In genomic region chr2:76672966-76673392, GRCm38 (mm10) we compare ENCODE assay signal across 8 mouse cellular contexts. TPM values are rescaled to one million over a fixed set of nuclear protein-coding genes. Genes with fewer than 3 reads are reported as not detected.
DNase-seq lines count a peak whose midpoint lies in the region; ATAC-seq and TF ChIP-seq lines count a peak whose summit lies in the region.

Gene Fkbp7 (minus strand): TSS chr2:76673116.

- peak; percentile 93 for ATAC-seq in hindbrain, embryonic 11.5 days (ENCODE audit: low FRiP score)
- ATAC-seq in lung, postnatal 0 days, result peak; percentile 91

- 0% methylated on average over 17 of the region's 17 CpGs for WGBS in hindbrain, embryonic 11.5 days
- WGBS in lung, postnatal 0 days, result under 1% methylated on average over 17 of the region's 17 CpGs

- peak; percentile 97 for DNase-seq in NIH3T3 (ENCODE audit: low read depth)
- DNase-seq in cerebellum, adult 9-11 months, result peak; percentile 95
- DNase-seq in frontal cortex, adult 2 months (ENCODE audit: extremely low spot score in 1 of 2, low spot score in 1 of 2), result peak; percentile 76 to 90
- DNase-seq in hindbrain, embryonic 11.5 days (ENCODE audit: low spot score), result peak; percentile 98
- peak; percentile 84 to 88 for DNase-seq in layer of hippocampus, postnatal 10 days (ENCODE audit: low spot score in 2 of 2)
- DNase-seq in lung, postnatal 0 days (ENCODE audit: low spot score), result peak; percentile 93
- DNase-seq in ovary, postnatal 10 days (ENCODE audit: low spot score), result peak; percentile 84
- peak; percentile 88 for DNase-seq in thymus, postnatal 0 days (ENCODE audit: low spot score)

- H3K4me1 ChIP-seq in hindbrain, embryonic 11.5 days (replicated peaks; ENCODE audit: control insufficient read depth, insufficient read depth, low read length), result peaks cover 7% of the 10 kb centered on the region
- H3K4me1 ChIP-seq in lung, postnatal 0 days (ENCODE audit: insufficient read depth, low read depth, low read length), result peaks cover 13% of the 10 kb centered on the region

- H3K4me2 ChIP-seq in hindbrain, embryonic 11.5 days (replicated peaks; ENCODE audit: low read depth, low read length), result peak within 1 kb of the TSS; percentile 56
- peak within 1 kb of the TSS; percentile 74 for H3K4me2 ChIP-seq in lung, postnatal 0 days (replicated peaks; ENCODE audit: low read depth, low read length)

- no peaks in the 10 kb centered on the region for H3K36me3 ChIP-seq in hindbrain, embryonic 11.5 days (ENCODE audit: control insufficient read depth, insufficient read depth, low read length)
- no peaks in the 10 kb centered on the region for H3K36me3 ChIP-seq in lung, postnatal 0 days (ENCODE audit: insufficient read depth, low read length)

- H3K9ac ChIP-seq in hindbrain, embryonic 11.5 days (ENCODE audit: low read depth, low read length), result peak within 1 kb of the TSS; percentile 70
- H3K9ac ChIP-seq in lung, postnatal 0 days (replicated peaks; ENCODE audit: low read depth), result peak within 1 kb of the TSS; percentile 62

- no peaks in the 10 kb centered on the region for H3K9me3 ChIP-seq in hindbrain, embryonic 11.5 days (ENCODE audit: control insufficient read depth, low read length)
- H3K9me3 ChIP-seq in lung, postnatal 0 days (ENCODE audit: low read length), result no peaks in the 10 kb centered on the region

- TF ChIP-seq EP300 in lung, postnatal 0 days (IDR thresholded peaks at IDR 0.05), result no peak

- no peak for TF ChIP-seq CTCF in lung, postnatal 0 days (IDR thresholded peaks at IDR 0.05)

- peak within 1 kb of the TSS; percentile 37 for H3K4me3 ChIP-seq in hindbrain, embryonic 11.5 days (ENCODE audit: low read depth, low read length)
- peak within 1 kb of the TSS; percentile 55 for H3K4me3 ChIP-seq in lung, postnatal 0 days (ENCODE audit: low read depth, low read length)

- H3K27me3 ChIP-seq in hindbrain, embryonic 11.5 days (ENCODE audit: control insufficient read depth, insufficient read depth, low read length), result no peaks in the 10 kb centered on the region
- no peaks in the 10 kb centered on the region for H3K27me3 ChIP-seq in lung, postnatal 0 days (replicated peaks; ENCODE audit: insufficient read depth, low read length)

- peak within 1 kb of the TSS; percentile 64 for H3K27ac ChIP-seq in hindbrain, embryonic 11.5 days (ENCODE audit: low read depth, low read length)
- H3K27ac ChIP-seq in lung, postnatal 0 days (ENCODE audit: low read length), result peak within 1 kb of the TSS; percentile 91

RNA-seq across cellular contexts. Expression of gene Fkbp7, which starts in this region (rescaled TPM):
- polyA plus RNA-seq in frontal cortex, adult 2 months (2012; rRNA removed), result 7.2 and 9.2 TPM in 2 replicates
- 25.7 and 30.4 TPM in 2 replicates for polyA plus RNA-seq in hindbrain, embryonic 11.5 days (2014; fragmentation: Nextera tagmentation; extraction: Ambion mirVana)
- 1 to 10 TPM; 4.7 to 5.8 TPM for total RNA-seq in layer of hippocampus, postnatal 10 days (2021)
- polyA plus RNA-seq in lung, postnatal 0 days (2015; fragmentation: Nextera tagmentation; extraction: Ambion mirVana), result 68.3 and 71.9 TPM in 2 replicates
- polyA plus RNA-seq in thymus, postnatal 0 days (2015; fragmentation: Nextera tagmentation; extraction: Ambion mirVana), result 14.2 and 14.4 TPM in 2 replicates

Comparison
In these comparisons a context has a peak if more than half of its experiments do, and no peak if none do; other contexts are left out.
1. Peak in every context shown above with its lines: DNase-seq, ATAC-seq, H3K4me3 ChIP-seq and H3K27ac ChIP-seq.